Mouse (Mus musculus) spleen, postnatal 10 days (tissue): ENCODE measurements around the gene Rab6a.
A peak's percentile ranks its signal among the peaks of the same experiment; 100 is the strongest.

Experiments
- DNase-seq, 2 experiments: peaks; one replicate each; pipeline ENCODE4 v3.0.0; 2021 to 2022; ENCODE audit warnings: low spot score in 2 of 2

The Rab6a gene

DNA sequence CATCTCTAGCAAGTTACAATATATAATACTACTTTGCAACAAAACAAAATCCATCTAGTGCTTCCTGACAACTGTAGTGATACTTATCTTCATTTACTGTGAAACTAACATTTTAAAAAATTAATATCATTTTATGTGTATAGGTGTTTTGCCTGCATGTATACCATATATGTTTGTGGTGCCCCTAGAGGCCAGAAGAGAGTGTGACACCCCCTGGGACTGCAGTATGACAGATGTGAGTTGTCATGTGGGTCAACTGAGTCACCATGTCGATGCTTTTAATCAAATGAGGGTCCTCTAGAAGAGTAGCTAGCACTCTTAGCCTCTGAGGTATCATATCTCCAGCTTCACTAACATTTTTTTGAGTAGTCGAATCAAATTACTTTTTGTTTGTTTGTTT is 15.1 kb downstream of the Rab6a start:
- DNase-seq, result peak in 1 of 2 experiments; percentile 31

DNA sequence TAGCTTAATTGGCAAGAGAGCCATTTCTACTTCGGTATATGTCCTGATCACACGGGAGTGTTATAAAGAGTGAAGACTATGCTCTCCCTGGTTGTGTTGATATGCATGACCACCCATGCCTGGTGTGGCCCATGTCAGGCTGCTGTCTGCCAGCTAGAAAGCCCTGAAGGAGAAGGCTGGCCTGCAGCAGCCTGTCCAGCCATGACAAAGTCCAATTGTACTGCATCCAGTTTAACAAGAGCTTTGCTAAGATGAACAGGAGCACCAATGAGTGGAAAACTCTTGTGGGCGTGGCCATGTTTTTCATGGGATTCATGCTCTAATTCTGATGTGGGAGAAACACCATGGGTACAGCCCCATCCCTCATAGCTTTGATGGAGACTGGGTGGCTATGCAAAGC is 17.3 kb downstream of the Rab6a start:
- no peak for DNase-seq

DNA sequence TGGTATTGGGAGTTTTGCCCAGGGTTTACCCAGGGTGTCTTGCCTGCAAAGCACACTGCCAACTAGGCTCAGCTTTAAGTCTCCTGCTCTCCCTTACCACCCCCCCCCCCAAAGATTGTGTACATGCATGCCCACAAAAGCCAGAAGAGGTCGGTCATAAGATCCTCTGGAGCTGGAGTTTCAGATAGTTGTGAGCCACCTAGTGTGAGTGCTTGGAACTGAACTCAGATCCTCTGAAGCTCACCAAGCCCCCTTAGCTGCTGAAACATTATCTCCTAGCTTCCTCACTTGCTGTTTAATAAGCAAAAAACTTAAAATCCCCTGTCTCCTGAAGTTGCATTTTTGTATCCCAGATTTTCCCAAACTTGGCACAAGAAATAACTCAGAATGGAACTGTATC is 30.4 kb downstream of the Rab6a start:
- DNase-seq, result peak in 1 of 2 experiments; percentile 50

DNA sequence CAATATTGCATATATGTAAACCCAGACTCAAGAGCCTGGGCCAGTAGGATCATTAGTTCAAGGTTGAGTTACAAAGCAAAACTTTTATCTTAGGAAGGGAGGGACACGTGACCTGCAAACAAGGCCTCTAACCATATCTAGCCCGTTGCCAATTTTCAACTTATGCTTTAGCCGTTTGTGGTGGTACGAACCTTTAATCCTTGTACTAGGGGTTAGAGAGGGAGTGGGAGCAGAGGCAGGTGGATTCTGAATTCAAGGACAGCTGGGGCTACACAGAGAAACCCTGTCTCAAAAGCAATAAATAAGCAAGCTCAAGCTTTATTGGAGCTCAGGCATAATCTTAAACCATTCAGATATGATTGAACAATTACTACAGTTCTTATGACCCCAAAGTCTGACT is 35.2 kb downstream of the Rab6a start:
- no peak for DNase-seq

DNA sequence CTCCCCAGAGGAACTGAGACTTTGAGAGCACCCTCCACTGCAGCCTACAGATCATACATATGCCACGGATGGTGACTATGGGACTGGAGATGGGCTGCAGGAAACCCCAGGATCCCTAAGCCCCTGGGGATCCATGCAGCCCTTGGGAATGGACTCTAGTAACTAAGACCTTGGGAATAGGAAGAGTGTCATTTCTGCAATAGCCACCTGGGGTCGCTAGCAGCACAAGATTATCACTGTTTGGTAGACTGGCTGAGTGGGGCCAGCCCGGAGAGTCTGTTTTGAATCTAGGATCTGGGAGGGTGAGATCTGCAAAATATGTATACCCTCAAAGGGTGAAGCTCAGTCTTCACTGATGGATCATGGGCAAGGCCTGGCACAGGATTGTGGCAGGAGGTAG is 37.9 kb downstream of the Rab6a start:
- DNase-seq, result peak; percentile 61 to 78

DNA sequence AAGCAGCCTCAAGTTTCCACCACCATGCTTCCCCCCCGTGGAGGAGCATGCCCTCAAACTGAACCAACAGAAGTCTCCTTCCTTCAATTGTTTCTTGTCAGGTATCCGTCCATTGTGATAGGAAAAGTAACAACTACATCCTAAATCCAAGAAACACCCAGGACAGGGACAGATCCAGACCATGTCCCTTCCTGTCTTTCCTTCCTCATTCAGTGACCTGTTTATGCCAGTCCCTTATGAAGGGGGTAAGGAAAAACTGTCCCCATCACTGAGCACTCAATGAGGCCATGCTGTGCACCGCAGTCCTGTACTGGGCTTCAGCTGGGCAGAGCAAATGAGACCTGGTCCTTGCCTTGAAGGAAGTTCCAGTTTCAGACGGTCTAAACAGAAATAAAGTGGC is 41.9 kb downstream of the Rab6a start:
- no peak for DNase-seq

DNA sequence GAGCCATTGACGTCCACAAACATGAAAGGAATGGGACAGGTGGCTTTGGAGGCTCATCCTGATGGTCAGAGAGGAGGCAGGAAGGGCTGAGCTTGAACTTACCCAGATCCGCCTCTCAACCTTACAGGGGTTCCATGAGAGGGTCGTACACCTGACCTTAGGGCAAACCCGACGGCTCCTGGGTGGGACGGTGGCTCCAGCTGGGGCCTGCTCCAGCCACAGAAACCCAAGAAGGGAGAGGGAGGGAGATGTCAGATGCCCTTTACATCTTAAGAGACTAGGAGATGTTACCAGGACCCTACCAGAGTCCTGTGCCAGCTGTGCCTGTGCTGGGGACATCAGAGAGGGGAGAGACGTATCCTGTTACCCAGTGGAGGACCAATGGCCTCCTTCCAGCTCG is 42.6 kb downstream of the Rab6a start:
- no peak for DNase-seq

DNA sequence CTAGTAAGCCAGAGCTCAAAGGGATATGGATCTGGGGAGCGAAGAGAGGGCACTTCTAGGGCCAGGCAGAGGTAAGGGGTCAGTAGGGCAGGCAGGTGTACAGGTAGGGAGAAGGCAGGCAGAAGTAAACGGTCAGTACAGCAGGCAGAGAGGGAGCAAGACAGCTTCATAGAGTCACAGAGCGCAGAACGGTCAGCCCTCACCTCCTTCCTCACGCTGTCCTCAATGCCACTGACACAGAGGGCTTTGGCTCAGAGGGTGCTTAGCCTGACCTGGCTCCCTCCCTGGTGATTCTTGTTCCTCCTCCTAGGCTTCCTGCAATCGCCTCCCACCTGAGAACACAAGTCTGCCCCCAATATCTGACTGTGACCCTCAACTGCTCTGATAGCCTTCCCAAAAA is 43.2 kb downstream of the Rab6a start:
- DNase-seq, result peak in 1 of 2 experiments; percentile 3

DNA sequence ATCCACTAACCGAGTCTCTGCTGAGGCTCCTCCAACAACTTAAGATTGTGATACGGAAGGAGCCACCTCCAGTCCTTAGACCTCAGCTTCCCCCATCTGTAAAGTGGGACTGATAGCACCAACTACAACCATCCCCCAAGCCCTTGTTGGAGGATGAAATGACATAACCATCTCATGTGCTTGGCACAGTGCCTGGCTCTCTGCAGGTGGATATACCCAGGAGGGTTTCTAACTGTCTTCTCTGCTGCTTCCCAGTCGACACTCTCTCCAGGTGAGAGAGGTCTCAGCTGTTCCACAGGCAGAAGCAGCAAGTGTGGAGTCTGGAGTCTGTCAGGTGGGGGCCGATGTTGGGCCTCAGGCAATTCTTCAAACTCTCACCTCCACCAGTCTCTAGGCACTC is 43.8 kb downstream of the Rab6a start:
- DNase-seq, result no peak

DNA sequence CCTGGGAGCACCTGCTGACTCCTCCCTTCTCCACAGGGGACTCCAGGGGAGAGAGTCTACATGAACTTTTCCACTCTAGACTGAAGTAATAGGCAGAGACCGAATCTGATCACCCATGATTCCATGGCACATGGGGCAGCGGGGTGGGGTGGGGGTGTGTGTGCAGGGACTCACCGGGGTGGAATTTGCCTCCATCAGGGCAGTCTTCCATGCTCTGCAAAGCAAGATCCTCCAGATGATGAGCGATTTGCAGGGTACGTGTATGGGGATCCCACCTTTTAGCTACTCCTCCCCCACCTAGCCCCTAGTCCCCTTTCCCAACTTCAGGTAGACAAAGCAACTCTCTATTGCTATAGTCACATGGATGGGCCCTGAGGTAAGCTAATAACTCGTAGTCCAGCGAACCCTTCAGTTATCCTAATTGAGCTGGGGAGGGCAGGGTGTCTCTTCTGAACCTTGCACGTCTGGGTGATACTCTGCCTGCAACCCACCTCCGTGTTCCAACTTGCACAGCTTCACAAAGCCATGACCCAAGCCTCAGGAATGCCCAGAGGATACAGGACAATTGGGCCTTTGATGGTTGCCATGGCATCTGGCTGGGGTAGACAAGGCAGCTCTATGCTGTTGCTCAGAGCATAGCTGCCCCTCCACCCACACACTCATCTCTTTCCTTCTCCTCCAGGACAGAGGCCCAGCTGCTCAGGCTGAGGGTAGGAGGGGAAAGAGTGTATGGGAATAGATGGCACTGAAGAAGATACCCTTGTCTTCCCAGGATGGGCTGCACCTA is 46.5 kb downstream of the Rab6a start:
- DNase-seq, result no peak

DNA sequence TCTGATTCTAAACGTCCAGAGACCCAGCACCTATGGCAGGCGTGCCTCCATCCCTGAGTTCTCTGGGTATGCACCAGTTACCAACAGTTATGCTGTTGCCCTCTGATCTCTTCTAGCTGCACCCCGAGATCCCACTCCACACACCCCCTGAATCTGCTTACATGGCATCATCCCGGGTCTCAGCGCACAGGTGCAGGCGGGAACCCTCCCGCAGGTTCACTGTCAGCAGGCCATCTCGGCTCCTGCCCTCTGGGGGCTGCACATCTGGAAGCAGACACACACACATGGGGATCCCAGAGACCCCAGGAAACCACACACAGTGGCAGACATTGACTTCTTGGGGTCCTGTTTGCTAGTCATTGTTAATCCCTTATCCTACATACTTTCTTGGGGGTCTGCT is 47.2 kb downstream of the Rab6a start:
- no peak for DNase-seq

DNA sequence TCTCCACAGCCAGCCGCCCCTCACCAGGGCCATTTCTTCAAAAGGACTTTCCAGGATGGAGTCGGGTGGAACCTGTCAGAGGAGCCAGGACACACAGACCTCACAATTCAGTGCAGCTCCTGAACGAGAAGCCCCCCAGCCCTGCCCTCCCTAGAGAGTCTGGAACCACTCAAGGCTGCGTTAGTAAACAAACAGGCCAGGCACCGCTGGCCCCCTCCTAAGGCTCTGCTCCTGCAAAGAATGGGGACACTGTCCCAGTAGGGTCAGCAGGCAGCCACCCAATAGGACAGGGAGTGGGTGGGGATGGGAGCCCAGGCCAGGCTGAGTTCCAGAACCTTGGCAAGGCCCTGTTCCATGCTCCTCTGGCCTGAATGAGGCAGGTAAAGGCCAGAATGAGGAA is 49.5 kb downstream of the Rab6a start:
- DNase-seq, result no peak

DNA sequence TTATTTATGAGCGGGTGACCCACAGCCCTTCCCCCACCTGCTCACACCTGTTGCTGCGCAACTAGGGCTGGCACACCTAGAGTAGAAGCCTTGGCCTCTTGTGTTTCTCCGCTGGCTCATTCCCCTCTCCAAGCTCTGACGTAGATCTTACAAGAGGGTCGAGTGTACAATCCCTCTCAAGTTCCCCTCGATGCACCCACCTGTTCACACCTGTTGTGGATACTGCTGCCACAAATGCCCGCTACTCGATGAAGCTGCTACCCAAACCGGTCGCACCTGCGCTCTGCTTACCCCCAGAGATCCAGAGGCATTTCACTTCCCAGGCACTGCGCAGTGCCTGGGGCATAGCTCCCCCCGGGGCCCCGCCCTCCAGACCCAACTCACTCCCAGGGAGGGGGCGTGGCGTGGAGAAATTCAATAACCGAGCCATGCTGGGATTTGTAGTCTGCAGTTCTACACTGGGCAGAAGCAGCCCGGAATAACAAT is 50.9 kb downstream of the Rab6a start:
- no peak for DNase-seq

DNA sequence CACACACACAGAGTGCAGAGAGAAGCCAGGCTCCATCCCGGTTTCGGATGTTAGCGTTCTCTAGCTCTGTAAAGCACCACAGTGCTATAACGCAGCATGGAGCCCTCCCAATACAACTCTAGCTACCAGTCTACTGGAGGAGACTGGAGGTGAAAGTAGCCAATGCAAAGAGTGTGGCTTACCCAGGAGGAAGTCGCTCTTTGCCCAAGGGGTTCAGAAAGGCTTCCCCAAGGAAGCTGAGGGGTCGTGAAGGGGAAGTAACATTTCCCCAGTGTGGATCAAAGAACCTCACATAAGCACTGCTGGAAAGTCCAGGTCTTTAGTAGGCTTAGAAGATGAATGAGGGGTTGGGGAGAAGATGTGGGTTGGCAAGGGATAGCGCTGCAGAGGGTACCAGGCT is 54.1 kb downstream of the Rab6a start:
- no peak for DNase-seq

DNA sequence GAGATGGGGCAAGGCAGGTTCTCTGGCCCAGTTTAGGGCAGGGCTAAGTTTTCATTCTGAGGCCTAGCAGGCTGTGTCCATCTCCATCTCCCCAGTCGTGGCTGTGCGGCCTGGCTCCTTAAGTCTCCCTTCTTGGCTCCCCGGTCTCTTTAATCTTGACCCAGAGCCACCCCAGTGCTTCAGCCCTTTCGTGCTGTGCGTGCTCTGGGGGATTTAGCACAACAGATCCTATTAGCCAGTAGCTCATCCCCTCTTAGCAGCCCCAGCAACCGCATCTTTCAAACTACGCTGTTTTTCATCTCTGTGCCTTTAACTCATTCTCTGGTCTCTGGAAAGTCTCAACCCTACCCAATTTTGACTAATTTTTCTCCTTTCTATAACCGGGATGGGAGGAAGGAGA is 55.0 kb downstream of the Rab6a start, which contains the start of gene Plekhb1:
Gene Plekhb1 (minus strand): TSS at position 184 of the 400 bp plus-strand sequence.
- no peak for DNase-seq

DNA sequence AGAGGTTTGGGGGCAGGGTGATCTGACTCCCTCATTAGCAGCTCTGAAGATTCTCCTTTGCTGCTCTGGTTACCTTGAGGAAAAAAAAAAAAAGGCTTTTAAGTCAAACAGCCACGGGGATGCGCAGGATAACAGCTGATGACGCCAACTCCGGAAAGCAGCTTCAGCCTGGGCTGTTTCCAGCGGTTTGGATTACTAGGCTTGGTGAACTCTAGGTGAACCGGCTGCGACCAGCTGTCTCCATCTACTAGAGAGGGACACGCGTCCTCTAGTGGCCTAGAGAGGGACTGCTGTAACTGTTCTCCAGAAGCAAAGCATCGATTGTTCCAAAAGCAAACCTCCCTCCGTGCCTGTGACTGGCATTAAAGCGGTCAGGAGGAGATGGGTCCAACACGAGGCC is 56.0 kb downstream of the Rab6a start:
- DNase-seq, result peak; percentile 75 to 90

DNA sequence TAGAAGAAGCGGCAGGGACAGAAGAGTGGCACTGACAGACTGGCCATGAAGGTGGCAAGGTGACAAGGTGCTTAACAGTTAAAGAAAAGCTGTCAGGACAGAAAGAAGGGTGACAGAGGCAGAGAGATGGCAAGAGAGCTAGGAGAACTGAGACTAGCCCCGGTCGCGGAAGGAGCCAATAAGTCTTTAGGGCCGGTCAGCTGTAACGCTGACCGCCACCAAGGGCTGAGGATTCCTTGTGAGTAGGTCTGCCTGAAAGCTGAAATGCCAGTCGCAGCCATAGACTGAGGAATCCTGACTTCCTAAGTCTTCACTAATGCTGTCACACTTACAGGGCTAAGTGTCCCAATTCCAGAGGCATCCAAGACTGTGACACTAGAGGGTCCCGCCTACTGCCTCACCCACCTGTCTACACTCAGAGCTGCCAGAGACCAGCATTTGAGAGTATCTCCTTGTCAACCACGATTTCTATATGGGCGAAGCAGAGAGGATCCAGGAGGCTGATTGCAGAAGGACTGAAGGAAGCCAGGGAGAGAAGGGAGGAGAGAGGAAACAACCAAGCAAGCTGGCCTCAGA is 56.6 kb downstream of the Rab6a start:
- DNase-seq, result no peak

DNA sequence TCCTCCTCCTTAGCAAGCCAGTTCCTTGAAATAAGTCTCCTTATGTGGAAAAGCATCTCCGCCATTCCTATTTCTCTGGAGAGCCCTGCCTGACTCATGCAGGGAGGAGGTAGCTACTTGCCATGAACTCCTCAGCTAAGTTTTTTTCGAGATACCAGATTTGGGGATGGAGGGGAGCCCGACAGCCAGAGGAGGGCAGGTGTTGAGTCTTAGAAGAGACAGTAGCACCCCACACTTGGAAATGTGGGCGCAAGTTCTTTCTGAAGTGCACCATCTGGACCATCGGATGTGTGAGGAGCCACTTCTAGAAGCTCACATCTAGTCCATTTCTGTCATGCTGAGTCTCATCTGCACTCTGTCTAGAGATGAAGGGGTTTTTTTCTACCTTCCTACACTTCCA is 63.4 kb downstream of the Rab6a start:
- no peak for DNase-seq

DNA sequence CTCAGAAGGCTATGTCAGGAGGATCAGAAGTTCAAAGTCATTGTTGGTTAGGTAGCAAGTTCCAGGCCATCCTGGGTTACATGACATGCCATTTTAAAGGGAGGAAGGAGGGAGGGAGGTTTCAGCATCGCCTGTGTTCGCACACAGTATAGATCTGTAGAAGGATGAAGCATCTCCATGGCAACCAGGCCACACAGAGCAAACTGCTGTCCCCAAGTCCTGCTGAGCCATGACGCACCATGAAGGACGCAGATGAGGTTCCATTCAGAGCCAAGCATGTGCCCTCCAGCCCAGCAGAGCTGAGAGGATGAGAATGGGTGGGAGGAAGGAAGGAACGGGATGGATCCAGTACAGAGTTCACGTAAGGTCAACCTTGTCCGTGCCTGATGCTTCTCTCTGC is 66.2 kb downstream of the Rab6a start:
- DNase-seq, result no peak

DNA sequence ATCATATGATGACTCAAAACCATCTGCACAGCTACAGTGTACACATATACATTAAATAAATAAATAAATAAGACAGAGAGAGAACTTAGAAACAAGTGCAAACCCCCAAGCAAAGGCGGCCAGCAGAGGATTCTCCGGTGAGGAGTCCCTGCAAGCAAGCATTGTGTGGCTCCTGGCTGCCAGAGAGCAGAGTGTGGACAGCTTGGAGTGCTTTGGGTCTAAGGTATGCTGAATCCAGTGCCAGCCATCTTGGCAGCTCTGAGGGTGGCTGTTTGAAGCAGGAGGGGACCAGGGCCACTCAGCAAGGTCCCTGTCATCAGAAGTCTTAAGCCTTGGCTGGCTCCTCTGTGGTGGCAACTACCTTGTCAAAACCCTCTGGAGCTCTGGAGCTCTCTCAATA is 67.7 kb downstream of the Rab6a start:
- DNase-seq, result no peak

DNA sequence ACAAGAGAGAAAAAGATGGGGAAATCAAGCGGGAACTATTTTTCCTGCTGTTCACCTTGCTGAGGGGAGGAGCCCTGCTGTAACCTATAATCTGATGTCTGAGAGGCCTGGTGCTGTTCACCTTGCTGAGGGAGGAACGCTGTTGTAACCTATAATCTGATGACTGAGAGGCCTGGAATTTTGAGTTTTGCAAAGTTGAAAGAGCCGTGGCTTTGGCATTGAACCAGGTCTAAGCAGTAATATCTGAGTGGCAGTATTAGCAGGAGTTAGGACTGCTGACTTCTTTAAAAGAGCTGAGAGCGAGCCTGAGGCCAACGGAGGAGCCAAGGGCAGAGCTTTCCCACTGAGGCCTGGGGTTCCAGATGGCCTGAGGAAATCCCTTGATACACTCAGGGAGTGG is 70.8 kb downstream of the Rab6a start:
- DNase-seq, result no peak

DNA sequence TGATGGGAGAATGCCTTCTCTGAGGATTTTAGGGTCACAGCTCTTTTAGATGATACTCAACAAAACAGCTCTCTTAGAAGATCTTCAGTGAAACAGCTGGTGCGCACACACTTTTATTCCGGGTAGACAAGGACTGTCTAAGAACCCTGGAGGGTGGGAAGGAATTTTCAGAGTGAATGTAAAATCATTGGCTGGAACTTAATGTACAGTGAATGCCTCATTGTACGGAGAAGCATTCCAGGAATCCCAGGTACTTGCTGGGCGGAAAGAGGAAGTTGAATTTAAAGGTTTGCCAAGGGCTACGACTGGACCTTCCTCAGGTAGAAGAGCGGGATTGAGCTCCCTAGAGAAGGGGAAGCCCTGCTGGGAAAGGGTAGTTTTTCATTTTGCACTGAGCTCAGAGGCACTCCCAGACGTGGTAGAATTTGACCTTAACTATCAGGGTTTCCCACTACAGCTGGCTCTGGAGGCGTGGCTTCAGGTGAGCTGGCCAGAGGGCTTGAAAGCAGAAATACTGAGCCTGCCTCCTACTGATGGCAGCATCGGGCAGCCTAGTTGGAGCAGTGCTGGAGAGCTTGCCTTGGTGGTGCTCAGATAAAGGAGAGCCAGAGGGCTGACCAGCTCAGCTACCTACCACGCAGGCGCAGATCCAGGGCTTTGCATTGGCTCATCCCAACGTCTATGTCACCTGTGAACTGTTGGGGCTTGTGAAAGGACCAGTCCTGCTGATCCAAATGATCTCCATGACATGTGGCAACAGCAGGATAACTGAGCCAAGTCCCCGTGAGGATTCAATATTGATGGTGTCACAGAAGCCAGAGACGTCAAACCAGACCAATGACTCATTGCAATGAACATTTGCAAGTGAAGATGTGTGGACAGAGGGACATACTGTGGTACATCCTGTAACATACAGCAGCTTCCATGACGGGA is 72.0 kb downstream of the Rab6a start:
- DNase-seq, result no peak
